Mouse (Mus musculus) layer of hippocampus, adult 6 months (tissue): ENCODE data around the gene Cep55. TPM values are rescaled to one million over a fixed set of nuclear protein-coding genes. Genes with fewer than 3 reads are reported as not detected.

ENCODE experiments used
- long read RNA-seq, 2 experiments: library from polyadenylated mRNA; unstranded; transcript quantifications; one replicate each; pipeline ENCODE4 v2.0.0; 2019 to 2020
- polyA plus RNA-seq: library from polyadenylated mRNA; unstranded; fragments of <200 nt; fragmentation: Nextera tagmentation; gene quantifications from 2 replicates; pipeline ENCODE4 v1.2.3, GENCODE M21; 2021

Gene Cep55
- 0.15 and 0.35 TPM in 2 replicates for polyA plus RNA-seq
- long read RNA-seq, experiment 1: 0 reads
- long read RNA-seq, experiment 2: 0 reads

GRCm38 (mm10) chr19:38054720-38055192 lies at the start of gene Cep55:
TSS of gene Cep55 (plus strand) at chr19:38055011.

GRCm38 (mm10) chr19:38043281-38043981 lies 11.4 kb upstream of the Cep55 start, which contains the start of gene Myof:
TSS of gene Myof (minus strand) at chr19:38043577.

GRCm38 (mm10) chr19:38096858-38097758 lies 42.3 kb downstream of the Cep55 start, which contains the start of gene Ffar4:
TSS of gene Ffar4 (plus strand) at chr19:38097071.

Other genes starting within 250 kb of the Cep55 start
- gene Myof, start 11.4 kb upstream of the Cep55 start, polyA plus RNA-seq: 0.40 and 1.2 TPM in 2 replicates
- 0.13 and 0.16 TPM in 2 replicates for gene Ffar4, start 42.1 kb downstream of the Cep55 start, polyA plus RNA-seq
- gene Rbp4, start 70.3 kb downstream of the Cep55 start, polyA plus RNA-seq: 49.5 and 56.6 TPM in 2 replicates
- gene Pde6c, start 77.8 kb downstream of the Cep55 start, polyA plus RNA-seq: 0.09 TPM in 1 of 2 replicates, not detected in the other
- 23.0 and 25.1 TPM in 2 replicates for gene Fra10ac1, start 169.1 kb downstream of the Cep55 start, polyA plus RNA-seq
- gene Lgi1, start 209.5 kb downstream of the Cep55 start, polyA plus RNA-seq: 82.0 and 85.0 TPM in 2 replicates